Mouse (Mus musculus) lung, postnatal 25 days (tissue): Measurements from ENCODE around the gene Rars.
"Not testable (repeated sequence)": the region's sequence is repeated elsewhere in the genome, so short reads cannot be mapped to it uniquely, and the experiment has no call there.

ENCODE experiments used
- DNase-seq: peaks from one replicate; pipeline ENCODE4 v3.0.0; 2022; ENCODE audit warnings: low spot score

Gene Rars

GRCm38 (mm10) chr11:35838345-35839338, 4.3 kb upstream of the Rars start:
- peak; percentile 90 for DNase-seq

DNA sequence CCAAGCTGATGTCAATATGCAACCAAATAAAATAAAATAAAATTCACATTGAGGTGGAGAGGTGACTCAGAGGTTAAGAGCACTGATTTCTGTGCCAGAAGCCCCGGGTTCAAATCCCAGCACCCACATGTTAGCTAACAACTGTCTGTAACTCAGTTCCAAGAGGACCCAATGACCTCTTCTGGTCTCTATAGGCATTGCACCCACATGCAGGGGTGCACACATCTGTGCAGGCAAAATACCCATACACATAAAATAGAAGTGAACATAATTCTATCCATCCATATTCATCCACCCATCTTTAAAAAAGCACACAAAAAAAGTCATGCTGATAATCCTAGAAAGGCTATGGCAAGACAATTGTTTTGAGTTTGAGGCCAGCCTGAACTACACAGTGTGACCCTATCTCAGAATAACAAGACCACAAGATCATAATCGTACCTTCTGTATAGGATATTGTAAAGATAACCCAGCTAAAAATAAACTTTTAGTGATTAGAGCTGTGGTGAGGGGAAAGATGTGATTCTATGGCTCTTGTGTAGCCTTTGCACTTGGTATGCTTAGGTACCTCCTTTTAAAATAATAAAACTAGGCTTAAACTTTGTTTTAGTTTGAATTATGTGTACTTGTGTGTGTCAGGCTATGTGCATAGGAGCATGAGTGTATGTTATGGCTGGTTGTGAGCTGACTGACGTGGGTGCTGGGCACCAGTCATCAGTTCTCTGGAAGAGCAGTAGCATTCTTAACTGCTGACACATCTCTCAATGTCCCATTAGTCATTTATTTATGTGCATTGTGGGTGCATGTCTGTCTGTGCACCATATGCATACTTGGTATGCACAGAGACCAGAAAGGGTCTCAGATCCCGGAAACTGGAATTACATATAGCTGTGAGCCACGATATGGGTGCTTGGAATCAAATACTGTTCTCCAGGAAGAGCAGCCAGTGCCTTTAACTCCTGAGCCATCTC, 3.1 kb upstream of the Rars start:
- DNase-seq = no peak

GRCm38 (mm10) chr11:35833270-35833669, 1.0 kb downstream of the Rars start:
- DNase-seq = no peak

DNA sequence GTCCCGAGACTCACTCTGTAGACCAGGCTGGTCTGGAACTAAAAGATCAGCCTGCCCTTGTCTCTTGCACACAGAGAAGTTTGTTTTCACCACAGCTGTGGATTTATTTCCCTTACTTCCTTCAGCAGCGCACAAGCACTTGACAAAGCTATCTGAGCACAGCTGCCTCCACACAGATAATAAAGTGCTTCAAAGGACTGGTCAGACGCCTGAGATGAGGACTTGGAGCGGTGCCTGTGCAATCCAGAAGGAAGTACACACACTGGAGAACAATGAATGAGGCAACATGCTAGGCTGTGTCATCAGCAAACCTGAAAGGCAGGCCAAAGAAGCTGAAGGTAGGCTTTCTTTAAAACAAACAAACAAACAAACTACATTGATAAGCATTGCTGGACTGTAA, 2.2 kb downstream of the Rars start:
- DNase-seq = no peak

- no peak for DNase-seq
Observed at GRCm38 (mm10) chr11:35827714-35828113, 6.6 kb downstream of the Rars start.

- no peak for DNase-seq
Observed at GRCm38 (mm10) chr11:35816316-35816715, 18.0 kb downstream of the Rars start.

DNA sequence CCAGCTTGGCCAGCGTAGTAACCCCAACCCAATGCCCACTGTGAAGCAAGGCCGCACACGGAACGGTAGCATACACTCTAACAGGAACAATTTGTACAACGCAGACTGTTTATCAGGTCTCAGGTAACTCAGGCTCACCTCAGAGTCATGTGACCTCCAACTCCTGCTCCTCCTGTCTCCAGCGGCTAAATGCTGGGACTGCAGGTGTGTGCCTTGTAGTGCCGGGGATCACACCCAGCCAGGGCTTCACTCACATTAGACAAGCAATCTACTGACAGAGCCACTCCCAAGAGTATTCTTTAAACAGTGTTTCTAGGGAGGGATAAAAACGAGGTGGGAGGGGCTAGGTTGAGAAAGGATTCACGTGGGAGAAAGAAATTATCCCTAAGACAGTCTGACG, 22.8 kb downstream of the Rars start:
- DNase-seq = no peak

DNA sequence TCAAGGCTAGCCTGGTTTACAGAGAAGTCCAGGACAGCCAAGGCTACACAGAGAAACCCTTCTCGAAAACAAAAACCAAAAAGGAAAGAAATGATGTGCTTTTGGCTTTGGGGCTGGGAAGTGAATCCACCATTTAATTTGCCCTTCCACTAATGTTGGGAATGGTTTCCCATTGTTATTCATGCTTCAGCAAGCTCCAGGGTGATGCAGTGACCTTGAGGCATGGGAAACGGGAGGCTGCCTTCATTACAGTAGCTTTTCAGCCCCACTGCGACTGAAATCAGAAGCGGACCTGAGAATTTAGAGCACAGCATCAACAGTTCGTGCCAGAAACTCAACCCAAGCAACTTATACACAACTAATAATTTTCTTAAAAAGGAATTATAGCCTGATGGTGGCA, 33.0 kb downstream of the Rars start:
- DNase-seq = no peak

- DNase-seq = no peak
Observed at GRCm38 (mm10) chr11:35798874-35799273, 35.4 kb downstream of the Rars start, which contains the start of gene Fbll1. TSS of gene Fbll1 (minus strand) at chr11:35798884.

GRCm38 (mm10) chr11:35798495-35798820, 35.8 kb downstream of the Rars start:
- DNase-seq = no peak

- DNase-seq = no peak
Observed at GRCm38 (mm10) chr11:35797751-35798494, 36.4 kb downstream of the Rars start.

DNA sequence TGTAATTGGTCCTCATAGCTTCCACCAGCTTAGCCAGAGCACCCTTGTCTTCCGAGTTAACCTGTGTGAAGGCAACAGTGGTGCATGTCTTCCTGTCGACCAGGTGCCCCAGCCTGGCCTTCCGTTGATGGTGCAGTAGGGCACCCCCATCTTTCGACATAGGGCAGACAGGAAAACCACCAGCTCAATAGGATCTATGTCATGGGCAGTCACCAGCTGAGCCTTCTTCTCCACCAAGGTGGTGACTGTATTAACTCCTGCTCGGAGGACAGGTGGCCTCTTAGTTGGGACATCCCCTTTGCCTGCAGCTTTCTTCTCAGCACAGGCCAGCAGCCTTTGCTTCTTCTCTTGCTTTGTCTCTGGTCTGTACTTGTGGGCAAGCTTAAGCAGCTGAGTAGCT, 41.5 kb downstream of the Rars start:
- DNase-seq = not testable (repeated sequence)

DNA sequence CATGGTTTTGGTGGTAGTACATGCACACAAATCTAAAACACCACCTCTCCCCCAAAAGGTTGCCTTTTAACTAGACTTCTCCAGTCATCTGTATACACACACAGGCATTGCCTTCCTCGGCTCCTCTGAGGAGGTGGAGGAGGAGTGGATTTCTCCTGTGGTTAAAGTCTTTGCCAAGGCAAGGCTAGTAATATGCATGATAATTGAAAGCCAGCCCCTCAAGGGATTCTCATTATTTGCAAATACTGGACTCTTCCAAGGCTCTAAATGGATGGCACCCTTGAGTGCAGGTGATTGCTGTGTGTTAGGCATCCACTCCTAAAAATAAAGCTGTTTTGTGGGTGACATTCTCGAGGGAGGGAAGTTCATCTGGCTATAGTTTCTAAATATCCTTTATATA, 45.9 kb downstream of the Rars start:
- DNase-seq = no peak

DNA sequence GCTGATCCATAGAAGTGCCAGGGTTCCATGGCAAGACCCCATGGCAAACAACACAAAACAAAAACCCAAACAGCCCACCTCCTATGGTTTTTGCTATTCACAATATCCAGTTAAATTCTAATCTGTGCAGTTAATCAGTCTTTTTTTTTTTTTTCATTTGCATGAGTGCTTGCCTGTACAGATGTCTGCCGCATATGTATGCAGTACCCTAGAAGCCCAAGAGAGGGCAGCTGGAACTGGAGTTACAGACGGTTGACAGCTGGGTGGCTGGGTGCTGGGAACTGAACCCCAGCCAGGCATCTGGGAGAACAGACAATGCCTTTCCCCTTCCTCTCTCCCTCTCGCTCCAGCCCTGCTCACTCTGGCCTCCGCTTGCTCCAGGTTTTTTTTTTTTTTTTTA, 49.8 kb downstream of the Rars start:
- no peak for DNase-seq

DNA sequence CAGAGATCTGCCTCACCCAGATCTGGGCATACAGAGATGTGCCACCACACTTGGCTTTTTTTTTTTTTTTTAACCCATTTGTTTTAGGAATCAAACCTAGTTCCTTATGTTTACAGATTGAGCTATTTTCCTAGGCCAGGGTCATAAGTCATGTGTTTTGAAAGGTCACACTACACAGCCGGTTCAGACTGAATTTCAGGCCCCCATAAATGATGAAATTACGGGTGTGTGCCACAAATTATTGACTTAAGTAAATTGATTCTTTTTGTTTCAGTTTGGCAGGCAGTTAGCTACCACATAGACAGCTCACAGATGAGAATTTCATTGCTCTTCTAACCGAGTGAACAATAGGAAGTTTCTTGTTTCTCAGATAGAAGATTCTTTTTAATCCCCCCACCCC, 50.3 kb downstream of the Rars start:
- DNase-seq = no peak

DNA sequence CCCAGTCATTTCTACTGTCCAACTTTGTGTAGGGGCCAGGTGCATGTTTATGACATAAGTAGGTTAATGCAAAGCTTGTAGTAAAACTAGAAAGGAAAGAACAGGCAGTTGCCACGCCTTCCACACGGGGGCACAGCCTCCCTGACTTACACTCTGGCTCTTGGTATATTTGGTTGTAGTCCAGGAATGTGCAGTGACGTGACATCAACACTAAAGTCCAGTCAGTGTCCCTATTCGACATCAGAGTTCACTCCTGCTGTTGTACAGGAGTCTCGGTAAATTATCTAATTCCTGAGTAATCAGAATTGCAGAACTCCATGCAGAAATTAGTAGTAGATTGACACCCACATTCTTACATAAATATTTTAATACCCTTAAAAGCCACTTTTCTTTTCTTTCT, 51.3 kb downstream of the Rars start:
- DNase-seq = no peak

GRCm38 (mm10) chr11:35782444-35782843, 51.9 kb downstream of the Rars start:
- DNase-seq = no peak

GRCm38 (mm10) chr11:35780336-35780735, 54.0 kb downstream of the Rars start:
- no peak for DNase-seq

- DNase-seq = peak; percentile 20
Observed at GRCm38 (mm10) chr11:35776452-35776851, 57.9 kb downstream of the Rars start.

GRCm38 (mm10) chr11:35775606-35776005, 58.7 kb downstream of the Rars start:
- DNase-seq = no peak

DNA sequence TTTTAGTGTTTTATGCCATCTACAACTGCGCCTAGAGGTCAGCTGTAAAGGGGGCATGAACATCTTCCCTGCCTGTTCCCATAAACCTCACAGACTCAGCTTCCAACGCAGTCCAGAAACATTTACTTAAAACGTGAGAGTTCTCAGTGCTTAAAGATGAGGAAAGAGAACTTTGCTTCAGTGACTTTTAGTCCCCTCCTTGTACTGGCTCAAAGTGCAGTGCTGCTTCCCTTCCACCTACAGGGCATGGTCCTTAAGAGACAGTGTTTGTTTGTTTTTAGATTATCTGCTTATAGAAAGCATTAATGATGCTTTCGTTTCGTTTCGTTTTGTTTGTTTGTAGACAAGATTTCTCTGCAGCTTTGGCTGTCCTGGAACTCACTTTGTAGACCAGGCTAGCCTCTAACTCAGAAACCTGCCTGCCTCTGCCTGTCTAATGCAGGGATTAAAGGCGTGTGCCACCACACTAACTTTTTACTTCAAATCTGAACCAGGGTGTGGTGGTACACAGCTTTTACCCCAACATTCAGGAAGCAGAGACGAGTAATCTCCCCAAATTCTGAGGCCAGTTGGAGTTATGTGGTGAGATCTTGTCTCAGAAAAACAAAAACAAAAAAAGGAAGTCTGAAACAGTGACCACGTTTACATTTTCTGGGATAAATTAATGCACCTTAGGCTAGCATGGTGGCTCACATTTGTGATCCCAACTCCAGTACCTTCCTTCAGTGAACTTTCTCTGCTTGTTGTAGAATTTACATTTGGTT, 63.4 kb downstream of the Rars start:
- DNase-seq = no peak
